Mouse (Mus musculus) brain, embryonic 14.5 days (tissue): ENCODE data around the gene Xpnpep1.

ENCODE experiments used
- CTCF ChIP-seq: fragments of 200-500 bp; IDR thresholded peaks from 2 replicates; pipeline ENCODE4 v1.5.1; 2012; ENCODE audit warnings: inconsistent platforms, mild to moderate bottlenecking, moderate library complexity, borderline replicate concordance; ENCODE audit not compliant: insufficient read depth, insufficient read length; ENCODE audit errors: extremely low read depth
- POLR2A ChIP-seq: fragments of 200-500 bp; IDR thresholded peaks from 2 replicates; pipeline ENCODE4 v1.6.1; 2012; ENCODE audit warnings: mild to moderate bottlenecking, inconsistent platforms, borderline replicate concordance; ENCODE audit not compliant: poor library complexity, insufficient read depth, insufficient read length, severe bottlenecking; ENCODE audit errors: extremely low read depth

DNA sequence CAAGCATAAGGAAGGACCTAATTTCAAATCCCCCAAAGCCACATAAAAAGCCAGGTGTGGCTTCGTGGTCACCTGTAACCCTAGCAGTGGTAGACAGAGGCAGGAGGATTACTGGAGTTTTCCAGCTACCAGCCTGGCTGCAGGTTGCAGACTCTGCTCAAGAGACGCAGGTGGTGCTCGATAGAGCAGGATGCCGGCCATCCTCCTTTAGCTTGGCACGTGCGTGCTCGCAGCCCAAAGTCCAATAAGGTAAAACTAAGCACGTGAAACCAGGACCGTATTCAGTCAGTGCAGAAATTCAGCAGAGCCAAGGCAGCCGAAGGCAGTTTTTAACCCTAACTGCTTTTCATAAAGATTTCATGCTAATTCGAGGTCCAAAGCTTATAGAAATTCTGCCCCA lies 40.0 kb upstream of the Xpnpep1 start:
- no peak for TF ChIP-seq CTCF
- no peak for TF ChIP-seq POLR2A
